Mouse (Mus musculus) neutrophil, adult 5-6 weeks (primary cell): Measurements from ENCODE around the gene Magea10. TPM values are rescaled to one million over a fixed set of nuclear protein-coding genes. Genes with fewer than 3 reads are reported as not detected.

Experiments
- ATAC-seq: fragments of 151-379, 151-347 bp; 2 replicates; pipeline ENCODE4 v1.8.0; 2017; ENCODE audit warnings: mild to moderate bottlenecking, moderate TSS enrichment; ENCODE audit not compliant: insufficient number of reproducible peaks, poor library complexity, low FRiP score, severe bottlenecking; ENCODE audit errors: extremely low read depth
- total RNA-seq: library from RNA; stranded (forward); fragments of 200-1000 nt; gene quantifications from 2 replicates; pipeline ENCODE4 v1.2.3, GENCODE M21; 2017

Magea10 gene
- not detected in 2 replicates for total RNA-seq

- ATAC-seq: no peak
Observed at GRCm38 (mm10) chrX:72386758-72387157, at the start of gene Magea10. TSS of gene Magea10 (minus strand) at chrX:72386858.

- no peak for ATAC-seq
Observed at GRCm38 (mm10) chrX:72381972-72382371, 4.7 kb downstream of the Magea10 start.

Other genes with a start within 250 kb of the Magea10 start
- not detected in 2 replicates for gene Magea4, start 164.8 kb downstream of the Magea10 start, total RNA-seq
- gene Gabre, start 112.1 kb downstream of the Magea10 start, total RNA-seq: not detected in 2 replicates